ENCODE assay signal across 15 mouse cellular contexts in genomic region chr17:26463984-26464383, GRCm38 (mm10). TPM values are rescaled to one million over a fixed set of nuclear protein-coding genes. Genes with fewer than 3 reads are reported as not detected.
DNase-seq lines count a peak whose midpoint lies in the region; ATAC-seq and TF ChIP-seq lines count a peak whose summit lies in the region.
"Had no signal": no experiment of that assay in that cellular context is flagged by ENCODE, and none has a peak within 500 bp of the region (broad histone marks: within the 10 kb centered on the region; RNA-seq: fewer than 3 reads in every experiment).

No protein-coding gene starts in this region.

- H3K27ac ChIP-seq in heart, embryonic 12.5 days (ENCODE audit: poor library complexity, severe bottlenecking), result no peak overlapping the region
- peak overlapping the region; percentile 95 for H3K27ac ChIP-seq in kidney, adult 2 months (ENCODE audit: insufficient read depth, low read depth, low read length)
- H3K27ac ChIP-seq in lung, postnatal 0 days (ENCODE audit: low read length), result peak overlapping the region; percentile 82
- H3K27ac ChIP-seq in heart, postnatal 0 days (ENCODE audit: low read depth), result peak overlapping the region; percentile 60
- H3K27ac ChIP-seq: embryonic facial prominence, embryonic 10.5 days; hindbrain, postnatal 0 days; neural tube, embryonic 12.5 days; stomach, postnatal 0 days had no signal

- no peak overlapping the region for H3K4me3 ChIP-seq in heart, embryonic 12.5 days
- peak overlapping the region; percentile 35; the same call in 1 of the 2 replicates for H3K4me3 ChIP-seq in kidney, adult 2 months (ENCODE audit: insufficient read depth, low read depth, low read length)
- H3K4me3 ChIP-seq in lung, postnatal 0 days (ENCODE audit: low read depth, low read length), result no peak overlapping the region
- no peak overlapping the region for H3K4me3 ChIP-seq in heart, postnatal 0 days (ENCODE audit: low read depth, low read length)
- H3K4me3 ChIP-seq: embryonic facial prominence, embryonic 10.5 days; neural tube, embryonic 12.5 days had no signal

- no peak for TF ChIP-seq EP300 in lung, postnatal 0 days (IDR thresholded peaks at IDR 0.05)
- no peak for TF ChIP-seq EP300 in heart, postnatal 0 days (IDR thresholded peaks at IDR 0.05; ENCODE audit: low read depth)

- no peak overlapping the region for H3K4me2 ChIP-seq in heart, embryonic 12.5 days
- no peak overlapping the region for H3K4me2 ChIP-seq in lung, postnatal 0 days (replicated peaks; ENCODE audit: low read depth, low read length)
- H3K4me2 ChIP-seq in heart, postnatal 0 days (ENCODE audit: low read depth, low read length), result no peak overlapping the region
- H3K4me2 ChIP-seq: neural tube, embryonic 12.5 days had no signal

- ATAC-seq in heart, embryonic 12.5 days (ENCODE audit: insufficient number of reproducible peaks, low FRiP score), result no peak
- no peak for ATAC-seq in lung, postnatal 0 days
- ATAC-seq in heart, postnatal 0 days (ENCODE audit: insufficient read depth, low read depth), result 0 out of 2 replicates have a peak, but pooled peaks have one; percentile 5
- ATAC-seq in cerebellum, adult (ENCODE audit: insufficient number of reproducible peaks, low FRiP score, low TSS enrichment), result no peak
- ATAC-seq: activated CD4-positive, CD25-positive, alpha-beta regulatory T cell, adult 4 months; hindbrain, postnatal 0 days had no signal

- 47% methylated on average over 4 of the region's 4 CpGs for WGBS in heart, embryonic 12.5 days
- 55% methylated on average over 4 of the region's 4 CpGs for WGBS in kidney, adult 2 months
- WGBS in lung, postnatal 0 days, result 26% methylated on average over 4 of the region's 4 CpGs
- WGBS in heart, postnatal 0 days, result 39% methylated on average over 4 of the region's 4 CpGs

- H3K36me3 ChIP-seq in heart, embryonic 12.5 days, result no peaks in the 10 kb centered on the region
- H3K36me3 ChIP-seq in kidney, adult 2 months (ENCODE audit: control insufficient read depth, insufficient read depth, low read length), result no peaks in the 10 kb centered on the region
- H3K36me3 ChIP-seq in lung, postnatal 0 days (ENCODE audit: insufficient read depth, low read length), result no peaks in the 10 kb centered on the region
- no peaks in the 10 kb centered on the region for H3K36me3 ChIP-seq in heart, postnatal 0 days (replicated peaks; ENCODE audit: control insufficient read depth, insufficient read depth, low read length)
- H3K36me3 ChIP-seq: embryonic facial prominence, embryonic 10.5 days; neural tube, embryonic 12.5 days had no signal

- no peaks in the 10 kb centered on the region for H3K9me3 ChIP-seq in heart, embryonic 12.5 days (replicated peaks)
- no peaks in the 10 kb centered on the region for H3K9me3 ChIP-seq in lung, postnatal 0 days (ENCODE audit: low read length)
- no peaks in the 10 kb centered on the region for H3K9me3 ChIP-seq in heart, postnatal 0 days (replicated peaks; ENCODE audit: control insufficient read depth, low read length)
- H3K9me3 ChIP-seq: embryonic facial prominence, embryonic 10.5 days; neural tube, embryonic 12.5 days had no signal

- no peak for TF ChIP-seq CTCF in kidney, adult 2 months (conservative IDR thresholded peaks at IDR 0.05; ENCODE audit: insufficient read depth, insufficient read length, low read depth, low read length)
- TF ChIP-seq CTCF in lung, postnatal 0 days (IDR thresholded peaks at IDR 0.05), result no peak
- TF ChIP-seq CTCF in heart, postnatal 0 days (IDR thresholded peaks at IDR 0.05; ENCODE audit: low read depth), result no peak

- H3K9ac ChIP-seq in heart, embryonic 12.5 days, result no peak overlapping the region
- H3K9ac ChIP-seq in lung, postnatal 0 days (replicated peaks; ENCODE audit: low read depth), result no peak overlapping the region
- no peak overlapping the region for H3K9ac ChIP-seq in heart, postnatal 0 days (replicated peaks; ENCODE audit: low read depth, low read length)
- H3K9ac ChIP-seq: neural tube, embryonic 12.5 days had no signal

- no peak for TF ChIP-seq POLR2A in kidney, adult 2 months (IDR thresholded peaks at IDR 0.05; ENCODE audit: low read depth, low read length)

- H3K4me1 ChIP-seq in heart, embryonic 12.5 days (replicated peaks), result peaks cover 19% of the 10 kb centered on the region
- H3K4me1 ChIP-seq in kidney, adult 2 months (ENCODE audit: control insufficient read depth, insufficient read depth, low read length), result peaks cover 11% of the 10 kb centered on the region
- H3K4me1 ChIP-seq in lung, postnatal 0 days (ENCODE audit: insufficient read depth, low read depth, low read length), result 0 out of 2 replicates have a peak, but pooled peaks cover 4% of the 10 kb centered on the region
- no peaks in the 10 kb centered on the region for H3K4me1 ChIP-seq in heart, postnatal 0 days (ENCODE audit: control insufficient read depth, insufficient read depth)
- H3K4me1 ChIP-seq: neural tube, embryonic 12.5 days had no signal

- DNase-seq in heart, adult 11 months, result peak; percentile 96
- DNase-seq in kidney, adult 2 months, result peak; percentile 48
- DNase-seq in kidney, postnatal 14 days, result no peak
- DNase-seq in lung, postnatal 0 days (ENCODE audit: low spot score), result no peak
- DNase-seq in lung, postnatal 25 days (ENCODE audit: low spot score), result no peak
- DNase-seq in heart, postnatal 0 days (ENCODE audit: low spot score), result no peak
- DNase-seq: cerebellum, postnatal 10 days; thymus, postnatal 36 days had no signal

- no peaks in the 10 kb centered on the region for H3K27me3 ChIP-seq in heart, embryonic 12.5 days (replicated peaks)
- H3K27me3 ChIP-seq in kidney, adult 2 months (replicated peaks; ENCODE audit: control insufficient read depth, insufficient read depth, low read length), result no peaks in the 10 kb centered on the region
- H3K27me3 ChIP-seq in lung, postnatal 0 days (replicated peaks; ENCODE audit: insufficient read depth, low read length), result no peaks in the 10 kb centered on the region
- no peaks in the 10 kb centered on the region for H3K27me3 ChIP-seq in heart, postnatal 0 days (ENCODE audit: control insufficient read depth, insufficient read depth, low read length)
- H3K27me3 ChIP-seq: neural tube, embryonic 12.5 days had no signal

RNA-seq across cellular contexts. Expression of gene Neurl1b, which starts 49.4 kb away (rescaled TPM):
- 2.2 and 2.4 TPM in 2 replicates for polyA plus RNA-seq in heart, embryonic 12.5 days (2016; fragmentation: Nextera tagmentation; extraction: Ambion mirVana)
- 22.0 and 28.7 TPM in 2 replicates for polyA plus RNA-seq in kidney, adult 2 months (2012; rRNA removed)
- polyA plus RNA-seq in lung, postnatal 0 days (2015; fragmentation: Nextera tagmentation; extraction: Ambion mirVana), result 0.98 and 1.5 TPM in 2 replicates
- 66.1 and 143 TPM in 2 replicates for total RNA-seq in heart, postnatal 0 days (2014; rRNA removed; ENCODE audit: low replicate concordance)
- polyA plus RNA-seq in heart, postnatal 0 days (2015; fragmentation: Nextera tagmentation; extraction: Ambion mirVana), result 1.2 and 1.6 TPM in 2 replicates

Comparison
In these comparisons a context has a peak if more than half of its experiments do, and no peak if none do; other contexts are left out.
1. DNase-seq: peak in heart, adult 11 months (single experiment) and kidney, adult 2 months (single experiment); none in kidney, postnatal 14 days (single experiment), lung, postnatal 0 days (single experiment), lung, postnatal 25 days (single experiment) and heart, postnatal 0 days (single experiment).